Mouse (Mus musculus): ENCODE data around the gene Tmprss11c. TPM values are rescaled to one million over a fixed set of nuclear protein-coding genes. Genes with fewer than 3 reads are reported as not detected.
"Not testable (repeated sequence)": the region's sequence is repeated elsewhere in the genome, so short reads cannot be mapped to it uniquely, and the experiment has no call there.

The Tmprss11c gene
- not detected for polyA plus RNA-seq (2021)

DNA sequence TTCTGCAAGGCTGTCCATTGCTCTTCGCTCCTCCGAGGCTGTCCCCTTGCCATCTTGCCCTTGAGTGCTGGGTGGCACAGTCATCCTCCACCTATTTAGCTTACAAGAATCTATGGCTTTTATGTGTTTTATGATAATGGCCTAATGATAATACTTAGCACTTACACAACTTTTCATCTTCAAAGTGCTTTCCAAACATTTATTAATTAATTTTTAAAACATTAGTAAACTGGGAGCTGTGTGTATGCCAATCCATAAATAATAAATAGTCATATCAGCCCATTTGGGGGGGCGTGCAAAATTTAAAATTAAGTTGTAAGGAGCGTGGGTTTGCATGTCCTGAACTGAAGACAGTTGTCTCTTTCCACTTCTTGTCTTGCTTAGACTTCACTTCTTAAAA, at the start of gene Tmprss11c:
TSS of gene Tmprss11c (minus strand) at position 101 of the 400 bp plus-strand sequence.
- ATAC-seq (no peak), DNase-seq (ENCODE audit: low read depth, low spot score) (no peak)
- peaks cover 5% of the 10 kb centered on the region for H3K27me3 ChIP-seq
- no peak for TF ChIP-seq CTCF (IDR thresholded peaks at IDR 0.05)
- CTCF ChIA-PET, result no interaction called here
- POLR2A ChIA-PET, result no interaction called here
- in situ Hi-C loops (cut with MboI; ENCODE audit: low pct_unique_long_range_greater_than_20kb), result no loop called here

DNA sequence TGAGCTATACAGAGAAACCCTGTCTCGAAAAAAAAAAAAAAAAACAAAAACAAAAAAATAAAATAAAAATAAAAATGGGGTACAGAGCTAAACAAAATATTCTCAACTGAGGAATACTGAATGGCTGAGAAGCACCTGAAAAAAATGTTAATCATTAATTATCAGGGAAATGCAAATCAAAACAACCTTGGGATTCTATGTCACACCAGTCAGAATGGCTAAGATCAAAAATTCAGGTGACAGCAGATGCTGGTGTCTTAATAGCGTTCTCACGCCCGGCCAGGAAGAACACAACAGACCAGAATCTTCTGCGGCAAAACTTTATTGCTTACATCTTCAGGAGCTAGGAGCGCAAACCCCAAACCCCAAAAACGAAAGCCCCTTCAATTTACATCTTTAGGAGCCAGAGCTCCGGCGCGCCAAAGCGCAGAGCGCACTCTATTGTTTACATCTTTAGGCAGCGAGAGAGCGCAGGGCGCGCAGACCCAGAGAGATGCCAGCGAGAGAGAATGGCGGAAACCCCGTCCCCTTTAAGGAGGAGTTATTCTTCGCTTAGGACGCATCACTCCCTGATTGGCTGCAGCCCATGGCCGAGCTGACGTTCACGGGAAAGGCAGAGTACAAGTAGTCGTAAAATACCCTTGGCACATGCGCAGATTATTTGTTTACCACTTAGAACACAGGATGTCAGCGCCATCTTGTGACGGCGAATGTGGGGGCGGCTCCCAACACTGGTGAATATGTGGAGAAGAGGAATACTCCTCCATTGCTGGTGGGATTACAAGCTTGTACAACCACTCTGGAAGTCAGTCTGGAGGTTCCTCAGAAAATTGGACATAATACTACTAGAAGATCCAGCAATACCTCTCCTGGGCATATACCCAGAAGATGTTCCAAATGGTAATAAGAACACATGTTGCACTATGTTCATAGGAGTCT, 29.2 kb upstream of the Tmprss11c start:
- CTCF ChIA-PET; POLR2A ChIA-PET; DNase-seq (ENCODE audit: low read depth, low spot score); in situ Hi-C loops (cut with MboI; ENCODE audit: low pct_unique_long_range_greater_than_20kb); ATAC-seq; H3K27me3 ChIP-seq: not testable (repeated sequence)

- DNase-seq (ENCODE audit: low read depth, low spot score) (no peak), ATAC-seq (no peak)
- H3K27me3 ChIP-seq, result peaks cover 4% of the 10 kb centered on the region
- in situ Hi-C loops (cut with MboI; ENCODE audit: low pct_unique_long_range_greater_than_20kb), result no loop called here
- no peak for TF ChIP-seq CTCF (IDR thresholded peaks at IDR 0.05)
- POLR2A ChIA-PET, result no interaction called here
- CTCF ChIA-PET, result no interaction called here
Measured at GRCm38 (mm10) chr5:86306116-86306515, 17.0 kb upstream of the Tmprss11c start.

DNA sequence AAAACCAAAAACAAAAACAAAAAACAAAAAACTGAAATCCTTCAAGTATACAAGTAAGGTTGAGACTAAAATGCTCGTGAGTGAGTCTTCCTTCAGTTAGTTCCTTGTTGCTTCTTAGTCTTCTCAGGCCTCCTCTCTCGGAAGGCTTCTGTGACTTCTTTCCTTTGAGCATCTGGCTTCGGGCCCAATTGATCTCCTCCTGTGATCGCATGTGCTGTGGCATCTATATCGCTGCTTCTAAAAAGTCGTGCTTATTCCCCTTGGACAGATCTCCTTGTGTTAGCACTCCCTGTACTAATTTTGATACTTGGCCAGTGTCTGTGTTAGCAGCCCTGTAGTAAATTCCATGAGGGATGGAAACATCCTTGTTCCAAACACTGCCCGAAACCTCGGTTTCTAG, 14.8 kb upstream of the Tmprss11c start:
- in situ Hi-C loops (cut with MboI; ENCODE audit: low pct_unique_long_range_greater_than_20kb), result no loop called here
- ChIA-PET POLR2A (no interaction called here), CTCF (no interaction called here)
- ATAC-seq (no peak), DNase-seq (ENCODE audit: low read depth, low spot score) (no peak)
- no peak for TF ChIP-seq CTCF (IDR thresholded peaks at IDR 0.05)
- peaks cover 4% of the 10 kb centered on the region for H3K27me3 ChIP-seq

- POLR2A ChIA-PET, result no interaction called here
- no peak for TF ChIP-seq CTCF (IDR thresholded peaks at IDR 0.05)
- in situ Hi-C loops (cut with MboI; ENCODE audit: low pct_unique_long_range_greater_than_20kb), result no loop called here
Measured at GRCm38 (mm10) chr5:86246559-86246958, 42.5 kb downstream of the Tmprss11c start.

DNA sequence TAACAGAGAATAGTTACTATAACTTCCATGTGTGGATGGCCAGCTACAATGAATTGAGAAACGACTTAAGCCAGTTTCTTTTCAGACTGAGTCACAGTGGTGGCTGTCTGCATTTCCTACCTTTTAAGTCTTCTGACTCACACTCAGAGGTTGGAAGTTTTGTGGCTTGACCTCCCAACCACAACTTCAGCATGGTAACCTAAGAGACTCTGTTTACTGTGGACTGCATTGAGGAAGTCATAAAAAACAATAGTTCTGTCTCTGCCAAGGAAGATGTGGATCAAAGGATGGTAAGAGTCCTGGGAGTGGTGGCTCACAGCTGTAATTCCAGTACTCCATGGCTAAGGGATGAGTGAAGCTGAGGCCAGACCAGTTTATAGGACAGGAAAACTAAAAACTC, 44.2 kb downstream of the Tmprss11c start:
- no peak for TF ChIP-seq CTCF (IDR thresholded peaks at IDR 0.05)
- H3K27me3 ChIP-seq, result no peaks in the 10 kb centered on the region
- in situ Hi-C loops (cut with MboI; ENCODE audit: low pct_unique_long_range_greater_than_20kb), result no loop called here
- CTCF ChIA-PET, result no interaction called here
- ATAC-seq (peak; percentile 100), DNase-seq (ENCODE audit: low read depth, low spot score) (peak; percentile 90)
- POLR2A ChIA-PET, result no interaction called here

More at GRCm38 (mm10) chr5:86246559-86246958, 42.5 kb downstream of the Tmprss11c start:
- CTCF ChIA-PET, result no interaction called here
- DNase-seq (ENCODE audit: low read depth, low spot score) (no peak), ATAC-seq (no peak)
- H3K27me3 ChIP-seq, result no peaks in the 10 kb centered on the region

GRCm38 (mm10) chr5:86244275-86244674, 44.8 kb downstream of the Tmprss11c start:
- H3K27me3 ChIP-seq, result no peaks in the 10 kb centered on the region
- DNase-seq (ENCODE audit: low read depth, low spot score), result no peak
- CTCF ChIA-PET, result no interaction called here
- in situ Hi-C loops (cut with MboI; ENCODE audit: low pct_unique_long_range_greater_than_20kb), result no loop called here
- TF ChIP-seq CTCF (IDR thresholded peaks at IDR 0.05), result no peak
- ATAC-seq, result no peak
- POLR2A ChIA-PET, result no interaction called here

GRCm38 (mm10) chr5:86227156-86227853, 61.8 kb downstream of the Tmprss11c start:
- CTCF ChIA-PET, result no interaction called here
- POLR2A ChIA-PET, result no interaction called here
- TF ChIP-seq CTCF (IDR thresholded peaks at IDR 0.05), result no peak
- DNase-seq (ENCODE audit: low read depth, low spot score), result peak; percentile 38
- ATAC-seq, result peak; percentile 99
- no peaks in the 10 kb centered on the region for H3K27me3 ChIP-seq
- in situ Hi-C loops (cut with MboI; ENCODE audit: low pct_unique_long_range_greater_than_20kb), result no loop called here

DNA sequence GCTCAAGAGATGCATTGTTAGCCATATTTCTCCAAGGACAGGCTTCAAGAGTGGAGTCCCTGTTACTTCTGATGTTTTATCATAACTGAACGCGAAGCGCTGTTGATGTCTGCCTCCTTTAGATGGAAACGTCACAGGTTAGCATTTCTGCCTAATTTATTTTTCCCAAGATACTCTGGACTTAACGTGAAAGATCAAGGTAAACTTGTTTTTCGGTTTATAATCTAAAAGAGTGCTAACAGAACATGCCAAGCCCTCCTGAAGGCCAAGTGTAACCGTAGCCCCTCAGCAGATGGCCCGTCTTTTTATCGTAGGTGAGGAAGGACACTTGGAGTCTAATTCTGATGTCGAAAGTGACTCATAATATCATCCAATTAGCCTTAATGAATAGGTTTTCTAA, 91.3 kb downstream of the Tmprss11c start, which contains the start of gene Gnrhr:
TSS of gene Gnrhr (minus strand) at position 101 of the 400 bp plus-strand sequence.
- ChIA-PET POLR2A (no interaction called here), CTCF (no interaction called here)
- H3K27me3 ChIP-seq, result peaks cover 22% of the 10 kb centered on the region
- no peak for DNase-seq (ENCODE audit: low read depth, low spot score)
- no peak for ATAC-seq
- no peak for TF ChIP-seq CTCF (IDR thresholded peaks at IDR 0.05)
- in situ Hi-C loops (cut with MboI; ENCODE audit: low pct_unique_long_range_greater_than_20kb), result loop anchor here (25.0 kb wide), 1 partner anchor 464 kb away; no protein-coding TSS in a partner anchor

- DNase-seq (ENCODE audit: low read depth, low spot score) (peak; percentile 24), ATAC-seq (peak; percentile 81)
- peak; percentile 63 for TF ChIP-seq CTCF (IDR thresholded peaks at IDR 0.05)
- in situ Hi-C loops (cut with MboI; ENCODE audit: low pct_unique_long_range_greater_than_20kb), result loop anchor here (5.0 to 25.0 kb wide), 2 partner anchors 221 to 471 kb away; no protein-coding TSS in a partner anchor
- H3K27me3 ChIP-seq, result peaks cover 12% of the 10 kb centered on the region
- POLR2A ChIA-PET, result no interaction called here
- CTCF ChIA-PET, result interaction anchor here (1.2 to 3.3 kb wide), 6 partner anchors 10 to 219 kb away, joined by 3 to 17 read pairs (median 4); partner anchors contain the start of gene Uba6
Measured at GRCm38 (mm10) chr5:86191356-86191755, 97.8 kb downstream of the Tmprss11c start.

DNA sequence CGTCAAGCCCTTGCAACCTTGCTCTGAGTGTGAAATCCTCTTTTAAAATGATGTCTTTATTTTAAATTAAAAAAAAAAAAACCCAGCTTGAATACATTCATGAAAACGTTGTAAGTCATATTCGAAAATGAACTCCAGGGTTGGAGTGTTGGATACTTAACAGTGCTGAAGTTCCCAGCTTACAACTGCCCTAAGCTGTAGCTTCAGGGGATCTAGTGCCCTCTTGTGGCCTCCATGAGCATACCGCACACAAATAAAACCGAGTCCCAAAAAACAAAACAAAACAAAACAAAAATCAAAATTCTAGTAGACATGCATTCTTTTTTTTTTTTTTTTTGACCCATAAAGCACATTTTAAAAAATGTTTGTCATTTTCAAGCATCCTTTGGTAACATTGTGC, 98.3 kb downstream of the Tmprss11c start:
- in situ Hi-C loops (cut with MboI; ENCODE audit: low pct_unique_long_range_greater_than_20kb), result loop anchor here (5.0 to 25.0 kb wide), 2 partner anchors 222 to 472 kb away; no protein-coding TSS in a partner anchor
- ATAC-seq (peak; percentile 78), DNase-seq (ENCODE audit: low read depth, low spot score) (no peak)
- peaks cover 6% of the 10 kb centered on the region for H3K27me3 ChIP-seq
- ChIA-PET CTCF (interaction anchor here (0.7 to 3.3 kb wide), 8 partner anchors 15 to 220 kb away, joined by 3 to 17 read pairs (median 4); partner anchors contain the start of gene Uba6), POLR2A (no interaction called here)
- peak; percentile 33 for TF ChIP-seq CTCF (IDR thresholded peaks at IDR 0.05)

Data from Patski (cell line).